In the genomic region with DNA sequence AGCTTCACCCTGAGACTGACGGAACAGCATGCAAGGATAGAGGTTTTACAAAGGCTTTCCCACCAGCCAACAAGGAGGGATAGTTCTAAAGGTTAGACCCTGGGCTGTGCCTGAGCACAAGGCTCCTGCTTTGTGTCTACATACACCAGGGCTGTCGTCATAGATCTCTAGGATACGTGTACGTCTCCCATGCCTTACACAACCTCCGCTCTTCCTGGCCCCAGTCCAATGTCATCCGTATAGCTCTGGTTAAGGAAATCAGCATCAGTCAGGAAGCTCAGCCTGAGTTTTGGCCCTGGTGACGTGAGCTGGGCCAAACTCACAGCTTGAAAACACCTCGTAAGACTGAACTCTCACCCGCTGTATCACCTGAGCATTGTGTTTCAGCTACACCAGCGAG, we compare ENCODE assay signal across 15 mouse cellular contexts.
DNase-seq lines count a peak whose midpoint lies in the region; ATAC-seq lines count a peak whose summit lies in the region.
"Had no signal": no experiment of that assay in that cellular context is flagged by ENCODE, and none has a peak within 500 bp of the region (broad histone marks: within the 10 kb centered on the region; RNA-seq: fewer than 3 reads in every experiment).

No protein-coding gene starts in this region.

- H3K4me1 ChIP-seq in limb, embryonic 12.5 days (replicated peaks), result peaks cover 29% of the 10 kb centered on the region
- peaks cover 29% of the 10 kb centered on the region for H3K4me1 ChIP-seq in limb, embryonic 10.5 days
- H3K4me1 ChIP-seq: intestine, embryonic 15.5 days had no signal

- WGBS in limb, embryonic 12.5 days, result 60% methylated on average over 10 of the region's 10 CpGs
- 79% methylated on average over 10 of the region's 10 CpGs for WGBS in limb, embryonic 10.5 days

- no peaks in the 10 kb centered on the region for H3K9me3 ChIP-seq in limb, embryonic 12.5 days
- no peaks in the 10 kb centered on the region for H3K9me3 ChIP-seq in limb, embryonic 10.5 days (replicated peaks)
- H3K9me3 ChIP-seq: forebrain, embryonic 15.5 days; intestine, embryonic 15.5 days had no signal

- ATAC-seq in limb, embryonic 12.5 days (ENCODE audit: insufficient number of reproducible peaks, insufficient read depth, low FRiP score, low TSS enrichment, low read depth), result 0 out of 2 replicates have a peak, but pooled peaks have one; percentile 15
- ATAC-seq: forebrain, embryonic 15.5 days; intestine, embryonic 15.5 days; midbrain, embryonic 16.5 days had no signal

- H3K4me2 ChIP-seq in limb, embryonic 12.5 days, result no peak overlapping the region
- H3K4me2 ChIP-seq: forebrain, embryonic 15.5 days; intestine, embryonic 15.5 days had no signal

- no peak overlapping the region for H3K4me3 ChIP-seq in limb, embryonic 12.5 days (replicated peaks)
- H3K4me3 ChIP-seq in limb, embryonic 10.5 days, result no peak overlapping the region
- H3K4me3 ChIP-seq: forebrain, embryonic 15.5 days; intestine, embryonic 15.5 days had no signal

- H3K27ac ChIP-seq in limb, embryonic 12.5 days, result no peak overlapping the region
- H3K27ac ChIP-seq in limb, embryonic 10.5 days, result no peak overlapping the region
- H3K27ac ChIP-seq: forebrain, embryonic 15.5 days; intestine, embryonic 15.5 days; stomach, postnatal 0 days had no signal

- no peak overlapping the region for H3K9ac ChIP-seq in limb, embryonic 12.5 days (replicated peaks)
- H3K9ac ChIP-seq: forebrain, embryonic 15.5 days; intestine, embryonic 15.5 days had no signal

- peak; percentile 40 for DNase-seq in heart, adult 11 months
- DNase-seq in heart, adult 8-10 months (ENCODE audit: low spot score), result no peak
- DNase-seq in limb, embryonic 10.5 days (ENCODE audit: low spot score), result no peak
- peak; percentile 28 for DNase-seq in cerebellum, adult 11-12 months
- DNase-seq in cerebellum, postnatal 25 days, result peak; percentile 33 to 60
- no peak for DNase-seq in right cerebral cortex, postnatal 14 days
- no peak for DNase-seq in gastrocnemius, postnatal 10 days
- DNase-seq: adrenal gland, adult 8-10 months; embryo, embryonic 11 days; thymus, postnatal 14 days had no signal

- H3K27me3 ChIP-seq in limb, embryonic 12.5 days, result peaks cover 13% of the 10 kb centered on the region
- H3K27me3 ChIP-seq in limb, embryonic 10.5 days (ENCODE audit: low read depth, poor library complexity, severe bottlenecking), result peaks cover 4% of the 10 kb centered on the region; the same call in 1 of the 2 replicates
- H3K27me3 ChIP-seq: forebrain, embryonic 15.5 days; intestine, embryonic 15.5 days had no signal

- H3K36me3 ChIP-seq in limb, embryonic 12.5 days, result no peaks in the 10 kb centered on the region
- no peaks in the 10 kb centered on the region for H3K36me3 ChIP-seq in limb, embryonic 10.5 days
- H3K36me3 ChIP-seq: forebrain, embryonic 15.5 days; intestine, embryonic 15.5 days had no signal

Comparison
In these comparisons a context has a peak if more than half of its experiments do, and no peak if none do; other contexts are left out.
1. DNase-seq: peak in heart, adult 11 months (single experiment), cerebellum, adult 11-12 months (single experiment) and cerebellum, postnatal 25 days (2 of 2); none in heart, adult 8-10 months (single experiment), limb, embryonic 10.5 days (single experiment), right cerebral cortex, postnatal 14 days (single experiment) and gastrocnemius, postnatal 10 days (single experiment).